Mouse (Mus musculus) erythroblast, embryonic 14.5 days (primary cell): ENCODE measurements around the gene Zfp652.

Experiments
- GATA1 ChIP-seq: IDR thresholded peaks from 2 replicates; pipeline ENCODE4 v1.6.1; 2012; ENCODE audit warnings: low read length, inconsistent platforms, mixed read lengths
- TAL1 ChIP-seq: IDR thresholded peaks from 3 replicates; pipeline ENCODE4 v1.6.1; 2012; ENCODE audit warnings: low read length, inconsistent platforms, mixed read lengths

- TF ChIP-seq GATA1 (no peak), TAL1 (no peak)
These were observed 13.7 kb downstream of the Zfp652 start for GRCm38 (mm10) chr11:95726156-95726555.
